Comparison of ENCODE assay signal across 7 mouse cellular contexts in the genomic region with DNA sequence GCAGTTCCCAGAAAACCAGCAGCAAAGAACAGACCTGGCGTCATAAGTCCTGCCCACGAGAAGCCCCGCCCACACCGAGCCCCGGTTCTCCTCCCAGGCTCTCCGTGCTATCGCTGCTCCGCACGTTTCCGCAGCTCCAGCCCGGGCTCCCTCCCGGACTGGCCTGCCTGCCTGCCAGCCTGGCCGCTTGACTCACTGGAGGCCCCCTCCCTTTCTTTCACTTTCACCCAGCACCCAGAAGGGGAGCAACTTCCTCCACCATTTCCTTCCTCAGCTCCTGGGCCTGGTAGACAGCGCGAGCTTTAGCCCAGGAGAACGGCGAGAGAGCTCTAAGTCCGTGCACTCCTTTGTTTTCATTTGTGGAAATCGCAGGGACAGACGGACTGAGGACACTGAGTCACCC. TPM values are rescaled to one million over a fixed set of nuclear protein-coding genes. Genes with fewer than 3 reads are reported as not detected.
A peak's percentile ranks its signal among the peaks of the same experiment; 100 is the strongest.
DNase-seq lines count a peak whose midpoint lies in the region; ATAC-seq and TF ChIP-seq lines count a peak whose summit lies in the region.

No protein-coding gene starts in this region.

- DNase-seq in adipocyte (ENCODE audit: low spot score), result peak; percentile 89
- peak; percentile 78 to 83 for DNase-seq in gastrocnemius, adult 8-10 months (ENCODE audit: low spot score in 2 of 2)
- DNase-seq in left cerebral cortex, postnatal 25 days (ENCODE audit: low spot score in 2 of 2), result peak; percentile 83 to 92
- DNase-seq in mesoderm, embryonic 11.5 days (ENCODE audit: low read depth, low spot score), result peak; percentile 72
- peak; percentile 79 to 86 for DNase-seq in right cerebral cortex, postnatal 36 days (ENCODE audit: low spot score in 2 of 2)

- ATAC-seq in inflammation-experienced regulatory T-cells, adult 6 months, result peak; percentile 83

- H3K27ac ChIP-seq in cortical plate, adult 2 months (ENCODE audit: insufficient read depth, low read length), result peak overlapping the region; percentile 68

- peak; percentile 73 for TF ChIP-seq POLR2A in cortical plate, adult 2 months (IDR thresholded peaks at IDR 0.05; ENCODE audit: extremely low read depth, insufficient read depth, low read length)

- H3K4me3 ChIP-seq in cortical plate, adult 2 months (ENCODE audit: insufficient read depth, low read length), result peak overlapping the region; percentile 40

- intact Hi-C loops in left cerebral cortex, postnatal 25 days (cut with DNase I), result loop anchor here (2.0 to 5.0 kb wide), 2 partner anchors 17 to 42 kb away; partner anchors contain the start of gene Elmsan1

- TF ChIP-seq CTCF in cortical plate, adult 2 months (IDR thresholded peaks at IDR 0.05; ENCODE audit: extremely low read depth, insufficient read depth, low read length), result no peak

- H3K4me1 ChIP-seq in cortical plate, adult 2 months (ENCODE audit: control insufficient read depth, insufficient read depth, low read length), result peaks cover 7% of the 10 kb centered on the region; the same call in 1 of the 2 replicates

RNA-seq across cellular contexts. Expression of gene Pnma1, which starts 27.4 kb away (rescaled TPM):
- 3.0 and 3.7 TPM in 2 replicates for polyA plus RNA-seq in cortical plate, adult 2 months (2012; rRNA removed)
- under 1 TPM in 3 of 4 experiments, not detected in 1; 0.10 to 0.17 (median 0.16) TPM for total RNA-seq in gastrocnemius, adult 8-10 months (2022)
- polyA plus RNA-seq in inflammation-experienced regulatory T-cells, adult 6 months (2017; shearing (Covaris generic)), result under 1 TPM in 2 of 3 experiments, not detected in 1; 0.40 to 0.44 TPM
- 1 to 10 TPM; 4.9 to 5.2 TPM for total RNA-seq in left cerebral cortex, postnatal 25 days (2021)

RNA-seq across cellular contexts. Expression of gene Elmsan1, which starts 43.0 kb away (rescaled TPM):
- polyA plus RNA-seq in cortical plate, adult 2 months (2012; rRNA removed), result 6.9 and 7.3 TPM in 2 replicates
- total RNA-seq in gastrocnemius, adult 8-10 months (2022), result 1 to 10 TPM; 5.7 to 9.1 (median 7.4) TPM
- 1 to 10 TPM; 3.9 to 9.5 (median 7.2) TPM for polyA plus RNA-seq in inflammation-experienced regulatory T-cells, adult 6 months (2017; shearing (Covaris generic))
- 10 to 100 TPM; 15.0 to 15.7 TPM for total RNA-seq in left cerebral cortex, postnatal 25 days (2021)

Comparison
In these comparisons a context has a peak if more than half of its experiments do, and no peak if none do; other contexts are left out.
1. Peak in every context shown above with its lines: DNase-seq, ATAC-seq, H3K4me3 ChIP-seq and H3K27ac ChIP-seq.
2. RNA of gene Pnma1, which starts 27.4 kb away (total RNA-seq): 4.9 to 5.2 TPM in left cerebral cortex, postnatal 25 days; 0.10 to 0.17 TPM in gastrocnemius, adult 8-10 months; every median in the first group is over 4 times any median in the second.